ENCODE assay signal across 8 mouse cellular contexts in genomic region chr13:78197286-78197818, GRCm38 (mm10). TPM values are rescaled to one million over a fixed set of nuclear protein-coding genes. Genes with fewer than 3 reads are reported as not detected.
A peak's percentile ranks its signal among the peaks of the same experiment; 100 is the strongest.
DNase-seq lines count a peak whose midpoint lies in the region; ATAC-seq lines count a peak whose summit lies in the region.

No protein-coding gene starts in this region.

- peaks cover 14% of the 10 kb centered on the region for H3K4me1 ChIP-seq in neural tube, embryonic 11.5 days (ENCODE audit: control insufficient read depth, insufficient read depth, low read length)
- H3K4me1 ChIP-seq in limb, embryonic 11.5 days (ENCODE audit: control insufficient read depth, insufficient read depth, low read length) = peaks cover 7% of the 10 kb centered on the region; the same call in 1 of the 2 replicates
- 0 out of 2 replicates have a peak, but pooled peaks cover 7% of the 10 kb centered on the region for H3K4me1 ChIP-seq in stomach, embryonic 15.5 days

- H3K9ac ChIP-seq in neural tube, embryonic 11.5 days (ENCODE audit: low read length) = peak overlapping the region; percentile 99
- peak overlapping the region; percentile 90 for H3K9ac ChIP-seq in limb, embryonic 11.5 days (ENCODE audit: low read length)
- peak overlapping the region; percentile 57; the same call in 1 of the 2 replicates for H3K9ac ChIP-seq in stomach, embryonic 15.5 days

- H3K27me3 ChIP-seq in neural tube, embryonic 11.5 days (ENCODE audit: control insufficient read depth, insufficient read depth, low read length) = no peaks in the 10 kb centered on the region
- H3K27me3 ChIP-seq in limb, embryonic 11.5 days (ENCODE audit: control insufficient read depth, insufficient read depth, low read length) = peaks cover 29% of the 10 kb centered on the region
- H3K27me3 ChIP-seq in stomach, embryonic 15.5 days (replicated peaks) = peaks cover 23% of the 10 kb centered on the region

- intact Hi-C loops in left cerebral cortex, postnatal 14 days (cut with DNase I) = loop anchor here (5.0 kb wide), 1 partner anchor 215 kb away; no protein-coding TSS in a partner anchor

- H3K4me3 ChIP-seq in neural tube, embryonic 11.5 days (ENCODE audit: low read depth, low read length) = peak overlapping the region; percentile 98
- peak overlapping the region; percentile 67 for H3K4me3 ChIP-seq in limb, embryonic 11.5 days (ENCODE audit: low read depth, low read length)
- peak overlapping the region; percentile 69 for H3K4me3 ChIP-seq in stomach, embryonic 15.5 days (replicated peaks)

- peak overlapping the region; percentile 100 for H3K27ac ChIP-seq in neural tube, embryonic 11.5 days (ENCODE audit: low read depth, low read length)
- H3K27ac ChIP-seq in limb, embryonic 11.5 days (replicated peaks; ENCODE audit: low read depth, low read length) = peak overlapping the region; percentile 91; the same call in 1 of the 2 replicates
- H3K27ac ChIP-seq in stomach, embryonic 15.5 days = peak overlapping the region; percentile 94

- DNase-seq in cerebellum, adult 9-10 months = peak; percentile 65
- no peak for DNase-seq in cerebellum, postnatal 25 days
- DNase-seq in neural tube, embryonic 11.5 days (ENCODE audit: low spot score) = peak; percentile 79
- no peak for DNase-seq in neural tube, embryonic 10.5 days (ENCODE audit: extremely low spot score, low spot score)
- DNase-seq in limb, embryonic 11.5 days (ENCODE audit: low spot score) = no peak
- DNase-seq in left cerebral cortex, postnatal 14 days (ENCODE audit: low spot score in 2 of 2) = no peak
- no peak for DNase-seq in spleen, adult 18-20 months

- peak; percentile 28 for ATAC-seq in neural tube, embryonic 11.5 days (ENCODE audit: insufficient read depth, low FRiP score, low TSS enrichment)
- no peak for ATAC-seq in limb, embryonic 11.5 days (ENCODE audit: insufficient number of reproducible peaks, low FRiP score, low TSS enrichment, low read depth)
- no peak for ATAC-seq in stomach, embryonic 15.5 days (ENCODE audit: insufficient read depth, low FRiP score, low read depth)

- peaks cover 5% of the 10 kb centered on the region; the same call in 1 of the 2 replicates for H3K36me3 ChIP-seq in neural tube, embryonic 11.5 days (ENCODE audit: control insufficient read depth, insufficient read depth, low read length)
- no peaks in the 10 kb centered on the region for H3K36me3 ChIP-seq in limb, embryonic 11.5 days (ENCODE audit: control insufficient read depth, insufficient read depth, low read length)
- H3K36me3 ChIP-seq in stomach, embryonic 15.5 days = no peaks in the 10 kb centered on the region

- no peaks in the 10 kb centered on the region for H3K9me3 ChIP-seq in neural tube, embryonic 11.5 days (ENCODE audit: control insufficient read depth, low read length)
- H3K9me3 ChIP-seq in limb, embryonic 11.5 days (ENCODE audit: control insufficient read depth, low read length) = no peaks in the 10 kb centered on the region
- no peaks in the 10 kb centered on the region for H3K9me3 ChIP-seq in stomach, embryonic 15.5 days

- H3K4me2 ChIP-seq in neural tube, embryonic 11.5 days (ENCODE audit: low read depth) = peak overlapping the region; percentile 41
- peak overlapping the region; percentile 94 for H3K4me2 ChIP-seq in limb, embryonic 11.5 days (ENCODE audit: low read depth, severe bottlenecking)
- peak overlapping the region; percentile 76 for H3K4me2 ChIP-seq in stomach, embryonic 15.5 days

- under 1% methylated on average over 9 of the region's 9 CpGs for WGBS in neural tube, embryonic 11.5 days
- WGBS in limb, embryonic 11.5 days = 0% methylated on average over 9 of the region's 9 CpGs
- WGBS in stomach, embryonic 15.5 days = 1% methylated on average over 9 of the region's 9 CpGs

RNA-seq across cellular contexts. Expression of gene Nr2f1, which starts 2.2 kb away (rescaled TPM):
- 61.2 and 62.9 TPM in 2 replicates for polyA plus RNA-seq in neural tube, embryonic 11.5 days (2014; fragmentation: Nextera tagmentation; extraction: Ambion mirVana)
- 12.2 and 15.0 TPM in 2 replicates for polyA plus RNA-seq in limb, embryonic 11.5 days (2014; fragmentation: Nextera tagmentation; extraction: Ambion mirVana)
- polyA plus RNA-seq in stomach, embryonic 15.5 days (2015; fragmentation: Nextera tagmentation; extraction: Ambion mirVana) = 11.6 and 11.7 TPM in 2 replicates
- total RNA-seq in left cerebral cortex, postnatal 14 days (2021) = 100 to 1,000 TPM; 133 to 142 TPM

Comparison
In these comparisons a context has a peak if more than half of its experiments do, and no peak if none do; other contexts are left out.
1. DNase-seq: peak in cerebellum, adult 9-10 months (single experiment) and neural tube, embryonic 11.5 days (single experiment); none in cerebellum, postnatal 25 days (0 of 2), neural tube, embryonic 10.5 days (single experiment), limb, embryonic 11.5 days (single experiment), left cerebral cortex, postnatal 14 days (0 of 2) and spleen, adult 18-20 months (0 of 2).
2. H3K4me2 ChIP-seq: peak in every context shown above with its lines; median percentile 94 in limb, embryonic 11.5 days; 76 in stomach, embryonic 15.5 days; 41 in neural tube, embryonic 11.5 days.
3. Peak in every context shown above with its lines, with median percentiles within 50 percentile points of each other: H3K27ac ChIP-seq, H3K4me3 ChIP-seq and H3K9ac ChIP-seq.